Mouse (Mus musculus): ENCODE measurements around the gene Srr. TPM values are rescaled to one million over a fixed set of nuclear protein-coding genes. Genes with fewer than 3 reads are reported as not detected.

Srr gene
- total and polyA plus RNA-seq, 2 experiments from 2014 or later, result 35.6 to 43.1 TPM

DNA sequence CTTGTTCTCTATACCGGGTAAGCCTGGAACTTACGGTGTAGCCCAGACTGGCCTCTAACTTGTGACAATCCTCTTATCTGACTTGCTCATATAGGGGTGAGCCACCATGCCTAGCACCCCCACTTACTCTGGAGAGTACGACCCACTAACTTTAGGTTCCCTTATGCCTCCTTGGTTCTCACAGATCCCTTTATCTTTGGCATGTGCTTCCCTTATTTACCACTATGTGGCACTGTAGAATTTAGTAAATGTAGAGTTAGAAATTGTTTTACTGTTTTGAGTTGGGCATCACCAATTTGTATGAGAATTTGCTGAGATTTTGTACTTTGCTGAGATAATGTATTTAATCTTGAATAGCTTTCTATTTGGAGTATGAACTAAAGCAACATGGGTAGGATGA lies 20.6 kb upstream of the Srr start:
- Histone ChIP-seq H3K4me2 (ENCODE audit: low read depth, low read length, poor library complexity, severe bottlenecking) (no peak overlapping the region), H3K9me3 (ENCODE audit: low read length) (no peaks in the 10 kb centered on the region), H3K36me3 (ENCODE audit: insufficient read depth, low read length) (peaks cover 13% of the 10 kb centered on the region), H3K4me3 (ENCODE audit: low read depth, low read length) (no peak overlapping the region), H3K27me3 (ENCODE audit: insufficient read depth, low read length) (no peaks in the 10 kb centered on the region), H3K4me1 (ENCODE audit: insufficient read depth, low read length) (no peaks in the 10 kb centered on the region), H3K27ac (ENCODE audit: low read depth, low read length) (no peak overlapping the region), H3K9ac (replicated peaks; ENCODE audit: low read length, poor library complexity, severe bottlenecking) (no peak overlapping the region)
- ATAC-seq (ENCODE audit: low FRiP score), result no peak
- DNase-seq (ENCODE audit: low spot score), result peak; percentile 73
- 86% methylated on average over 3 of the region's 3 CpGs for WGBS
- peak; percentile 88 for TF ChIP-seq CTCF (IDR thresholded peaks at IDR 0.05)

DNA sequence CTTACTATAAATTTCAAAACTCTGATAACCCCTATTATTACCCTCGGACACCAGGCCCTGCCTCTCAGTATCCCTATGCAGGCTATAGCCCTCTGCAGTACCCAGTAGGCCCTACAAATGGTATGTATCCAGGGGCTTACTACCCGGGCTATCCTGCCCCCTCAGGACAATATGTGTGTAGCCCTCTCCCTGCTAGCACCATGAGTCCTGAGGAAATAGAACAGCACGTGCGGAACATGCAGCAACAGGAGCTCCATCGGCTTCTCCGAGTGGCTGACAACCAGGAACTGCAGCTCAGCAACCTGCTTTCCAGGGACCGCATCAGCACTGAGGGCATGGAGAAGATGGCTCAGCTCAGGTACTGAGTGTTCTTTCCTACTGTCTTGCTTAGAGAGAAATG lies 4.6 kb upstream of the Srr start:
- no peak for TF ChIP-seq CTCF (IDR thresholded peaks at IDR 0.05)
- H3K27ac ChIP-seq (ENCODE audit: low read depth, low read length), result no peak overlapping the region
- no peak for ATAC-seq (ENCODE audit: low FRiP score)
- H3K4me1 ChIP-seq (ENCODE audit: insufficient read depth, low read length), result 0 out of 2 replicates have a peak, but pooled peaks cover 3% of the 10 kb centered on the region
- H3K9me3 ChIP-seq (ENCODE audit: low read length), result no peaks in the 10 kb centered on the region
- DNase-seq (ENCODE audit: low spot score), result no peak
- no peak overlapping the region for H3K9ac ChIP-seq (replicated peaks; ENCODE audit: low read length, poor library complexity, severe bottlenecking)
- no peak overlapping the region for H3K4me2 ChIP-seq (ENCODE audit: low read depth, low read length, poor library complexity, severe bottlenecking)
- H3K4me3 ChIP-seq (ENCODE audit: low read depth, low read length), result no peak overlapping the region
- WGBS, result 94% methylated on average over 7 of the region's 7 CpGs
- H3K36me3 ChIP-seq (ENCODE audit: insufficient read depth, low read length), result peaks cover 10% of the 10 kb centered on the region
- no peaks in the 10 kb centered on the region for H3K27me3 ChIP-seq (ENCODE audit: insufficient read depth, low read length)

DNA sequence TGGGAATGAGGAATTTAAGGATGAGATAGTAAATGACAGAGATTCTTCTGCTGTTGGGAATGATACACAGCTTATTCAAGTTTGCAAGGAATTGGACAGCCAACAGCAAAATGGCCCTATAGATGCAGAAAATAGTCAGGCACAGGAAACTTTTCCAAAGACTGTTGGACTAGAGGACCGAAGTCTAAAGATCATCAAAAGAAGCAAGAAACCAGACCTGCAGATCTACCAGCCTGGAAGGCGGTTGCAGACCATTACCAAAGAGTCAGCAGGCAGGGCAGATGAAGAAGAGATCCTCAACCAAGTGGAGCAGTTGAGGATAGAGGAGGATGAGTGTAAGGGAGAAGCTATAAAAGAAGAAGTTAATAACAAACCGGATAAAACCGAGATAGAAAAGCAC lies 3.4 kb upstream of the Srr start:
- Histone ChIP-seq H3K4me3 (ENCODE audit: low read depth, low read length) (no peak overlapping the region), H3K9me3 (ENCODE audit: low read length) (no peaks in the 10 kb centered on the region), H3K4me1 (ENCODE audit: insufficient read depth, low read length) (peaks cover 7% of the 10 kb centered on the region; the same call in 1 of the 2 replicates), H3K27me3 (ENCODE audit: insufficient read depth, low read length) (no peaks in the 10 kb centered on the region), H3K4me2 (ENCODE audit: low read depth, low read length, poor library complexity, severe bottlenecking) (no peak overlapping the region), H3K9ac (replicated peaks; ENCODE audit: low read length, poor library complexity, severe bottlenecking) (no peak overlapping the region), H3K36me3 (ENCODE audit: insufficient read depth, low read length) (peaks cover under 1% of the 10 kb centered on the region; the same call in 1 of the 2 replicates), H3K27ac (ENCODE audit: low read depth, low read length) (no peak overlapping the region)
- WGBS, result 96% methylated on average over 4 of the region's 4 CpGs
- ATAC-seq (ENCODE audit: low FRiP score) (no peak), DNase-seq (ENCODE audit: low spot score) (no peak)
- TF ChIP-seq CTCF (IDR thresholded peaks at IDR 0.05), result no peak

DNA sequence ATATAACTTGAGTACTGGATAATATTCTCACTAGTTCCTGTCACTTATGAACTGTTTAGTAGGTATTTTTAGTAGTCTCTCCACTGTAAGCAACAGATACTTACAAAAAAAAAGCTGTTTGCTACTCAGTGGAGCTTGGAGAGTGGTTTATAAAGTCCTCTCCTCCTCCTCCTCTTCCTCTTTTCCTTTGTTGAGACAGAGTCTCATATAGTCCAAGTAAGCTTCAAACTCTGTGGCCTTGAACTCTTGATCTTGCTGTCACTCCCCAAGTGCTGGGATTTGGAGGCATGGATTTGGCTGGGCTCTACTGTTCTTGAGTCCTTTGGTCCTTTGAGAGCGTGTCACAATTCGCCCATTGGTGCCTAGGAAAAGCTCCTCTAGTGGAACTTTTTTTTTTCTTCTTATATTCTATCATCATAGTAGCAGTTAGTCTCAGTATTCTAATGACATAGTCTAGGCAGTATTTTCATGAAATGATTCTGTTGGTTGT lies 1.5 kb upstream of the Srr start:
- ATAC-seq (ENCODE audit: low FRiP score), result no peak
- no peaks in the 10 kb centered on the region for H3K36me3 ChIP-seq (ENCODE audit: insufficient read depth, low read length)
- no peaks in the 10 kb centered on the region for H3K9me3 ChIP-seq (ENCODE audit: low read length)
- no peak overlapping the region for H3K9ac ChIP-seq (replicated peaks; ENCODE audit: low read length, poor library complexity, severe bottlenecking)
- TF ChIP-seq CTCF (IDR thresholded peaks at IDR 0.05), result no peak
- no peak overlapping the region for H3K4me2 ChIP-seq (ENCODE audit: low read depth, low read length, poor library complexity, severe bottlenecking)
- DNase-seq (ENCODE audit: low spot score), result no peak
- 91% methylated on average over 2 of the region's 2 CpGs for WGBS
- no peak overlapping the region for H3K4me3 ChIP-seq (ENCODE audit: low read depth, low read length)
- no peak overlapping the region for H3K27ac ChIP-seq (ENCODE audit: low read depth, low read length)
- peaks cover 7% of the 10 kb centered on the region; the same call in 1 of the 2 replicates for H3K4me1 ChIP-seq (ENCODE audit: insufficient read depth, low read length)
- no peaks in the 10 kb centered on the region for H3K27me3 ChIP-seq (ENCODE audit: insufficient read depth, low read length)

DNA sequence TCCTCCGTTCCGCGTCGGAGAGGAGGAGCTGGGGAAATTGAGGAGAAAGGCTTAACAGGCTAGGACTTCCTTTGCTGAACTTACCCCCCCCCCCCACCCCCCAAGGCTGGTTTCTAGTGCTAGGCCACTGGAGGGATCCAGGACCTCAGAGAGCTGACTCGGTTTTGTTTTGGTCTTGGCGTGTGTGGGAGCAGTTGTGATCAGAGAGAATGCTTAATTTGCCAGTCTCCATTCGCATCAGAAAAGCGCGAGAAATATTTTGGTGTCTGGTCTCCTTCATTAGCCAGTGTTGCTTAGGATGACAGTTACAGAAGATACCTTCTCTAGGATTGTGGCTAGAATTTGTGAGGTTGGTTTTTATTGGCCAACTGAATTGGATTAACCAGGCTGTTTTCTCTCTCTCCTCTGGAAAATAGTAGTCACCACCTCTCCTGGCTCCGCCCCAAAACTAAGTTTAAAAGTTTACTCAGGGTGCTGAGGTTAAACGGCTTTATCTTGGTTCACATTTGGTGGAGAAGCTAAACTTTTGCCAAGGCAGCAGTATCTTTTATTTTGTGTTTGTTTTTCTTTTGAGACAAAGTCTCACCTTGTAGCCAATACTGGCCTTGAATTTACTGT lies 749 bp upstream of the Srr start:
- 0 out of 2 replicates have a peak, but pooled peaks have one; percentile 11 for ATAC-seq (ENCODE audit: low FRiP score)
- WGBS, result 9% methylated on average over 11 of the region's 11 CpGs

DNA sequence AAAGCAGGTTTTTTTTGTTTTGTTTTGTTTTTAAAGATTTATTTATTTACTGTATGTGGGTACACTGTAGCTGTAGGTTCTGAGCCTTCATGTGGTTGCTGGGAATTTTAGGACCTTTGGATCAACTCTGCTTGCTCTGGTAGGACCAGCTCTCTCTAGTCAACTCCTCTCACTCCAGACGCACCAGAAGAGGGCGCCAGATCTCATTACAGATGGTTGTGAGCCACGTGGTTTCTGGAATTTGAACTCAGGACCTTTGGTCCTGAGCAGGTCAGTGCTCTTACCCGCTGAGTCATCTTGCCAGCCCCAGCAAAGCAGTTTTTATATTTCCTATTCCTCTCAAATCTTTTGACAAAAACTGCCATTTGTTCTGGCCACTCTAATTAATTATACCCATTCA lies 1.6 kb downstream of the Srr start:
- peaks cover 3% of the 10 kb centered on the region; the same call in 1 of the 2 replicates for H3K36me3 ChIP-seq (ENCODE audit: insufficient read depth, low read length)
- no peak overlapping the region for H3K27ac ChIP-seq (ENCODE audit: low read depth, low read length)
- TF ChIP-seq CTCF (IDR thresholded peaks at IDR 0.05), result peak; percentile 60
- no peak overlapping the region for H3K4me2 ChIP-seq (ENCODE audit: low read depth, low read length, poor library complexity, severe bottlenecking)
- H3K4me3 ChIP-seq (ENCODE audit: low read depth, low read length), result no peak overlapping the region
- no peaks in the 10 kb centered on the region for H3K9me3 ChIP-seq (ENCODE audit: low read length)
- DNase-seq (ENCODE audit: low spot score) (no peak), ATAC-seq (ENCODE audit: low FRiP score) (no peak)
- H3K27me3 ChIP-seq (ENCODE audit: insufficient read depth, low read length), result no peaks in the 10 kb centered on the region
- H3K4me1 ChIP-seq (ENCODE audit: insufficient read depth, low read length), result peaks cover 7% of the 10 kb centered on the region; the same call in 1 of the 2 replicates
- 65% methylated on average over 4 of the region's 4 CpGs for WGBS
- no peak overlapping the region for H3K9ac ChIP-seq (replicated peaks; ENCODE audit: low read length, poor library complexity, severe bottlenecking)

More for the DNA sequence above, 749 bp upstream of the Srr start:
- TF ChIP-seq CTCF (IDR thresholded peaks at IDR 0.05), result no peak
- DNase-seq (ENCODE audit: low spot score), result peak; percentile 3
- Histone ChIP-seq H3K4me2 (ENCODE audit: low read depth, low read length, poor library complexity, severe bottlenecking) (peak overlapping the region; percentile 68), H3K9ac (replicated peaks; ENCODE audit: low read length, poor library complexity, severe bottlenecking) (peak overlapping the region; percentile 96), H3K4me1 (ENCODE audit: insufficient read depth, low read length) (peaks cover 7% of the 10 kb centered on the region; the same call in 1 of the 2 replicates), H3K27me3 (ENCODE audit: insufficient read depth, low read length) (no peaks in the 10 kb centered on the region), H3K36me3 (ENCODE audit: insufficient read depth, low read length) (no peaks in the 10 kb centered on the region), H3K9me3 (ENCODE audit: low read length) (no peaks in the 10 kb centered on the region), H3K27ac (ENCODE audit: low read depth, low read length) (peak overlapping the region; percentile 94), H3K4me3 (ENCODE audit: low read depth, low read length) (peak overlapping the region; percentile 94)
